Mouse (Mus musculus): ENCODE results near the gene Olfr316.

Olfr316 gene

GRCm38 (mm10) chr11:58804393-58804792 is 51.9 kb downstream of the Olfr316 start:
- DNase-seq (ENCODE audit: low spot score in 2 of 2), result no peak
